Comparison of ENCODE assay signal across 28 mouse cellular contexts in the genomic region with DNA sequence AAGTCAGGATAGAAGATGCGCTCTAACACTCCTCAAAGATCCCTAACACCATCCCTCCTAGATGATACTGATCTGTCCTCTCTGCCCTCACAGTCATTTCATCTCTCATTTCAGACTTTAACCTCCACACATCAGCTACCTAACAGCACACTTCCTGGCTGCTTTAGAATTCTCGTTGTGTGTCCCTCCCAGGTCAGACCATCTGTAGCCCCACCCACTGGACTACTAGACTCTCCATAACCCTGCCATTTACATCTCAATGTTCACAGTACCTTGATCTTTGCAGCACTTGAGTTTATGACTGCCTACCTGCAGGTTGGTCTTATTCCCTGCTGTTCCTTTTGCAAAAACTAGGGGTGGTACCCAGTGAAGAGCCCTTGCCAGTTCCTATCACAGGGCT. TPM values are rescaled to one million over a fixed set of nuclear protein-coding genes. Genes with fewer than 3 reads are reported as not detected.
DNase-seq lines count a peak whose midpoint lies in the region; ATAC-seq and TF ChIP-seq lines count a peak whose summit lies in the region.
"Had no signal": no experiment of that assay in that cellular context is flagged by ENCODE, and none has a peak within 500 bp of the region (broad histone marks: within the 10 kb centered on the region; RNA-seq: fewer than 3 reads in every experiment).

No protein-coding gene starts in this region.

- intact Hi-C loops in heart, postnatal 25 days (cut with DNase I): no loop called here

- no peaks in the 10 kb centered on the region for H3K27me3 ChIP-seq in intestine, embryonic 15.5 days (replicated peaks)
- no peaks in the 10 kb centered on the region for H3K27me3 ChIP-seq in forebrain, embryonic 14.5 days (replicated peaks; ENCODE audit: control insufficient read depth, insufficient read depth, low read length)
- H3K27me3 ChIP-seq in heart, embryonic 11.5 days (ENCODE audit: control insufficient read depth, insufficient read depth, low read length): no peaks in the 10 kb centered on the region
- H3K27me3 ChIP-seq: embryonic facial prominence, embryonic 13.5 days; forebrain, embryonic 12.5 days; hindbrain, embryonic 13.5 days had no signal

- no peak overlapping the region; the same call in 1 of the 2 replicates for H3K27ac ChIP-seq in ES-E14 (ENCODE audit: insufficient read depth, low read depth, low read length, poor library complexity, severe bottlenecking)
- H3K27ac ChIP-seq in intestine, embryonic 15.5 days: no peak overlapping the region
- no peak overlapping the region for H3K27ac ChIP-seq in forebrain, embryonic 14.5 days (ENCODE audit: low read depth, low read length)
- no peak overlapping the region for H3K27ac ChIP-seq in heart, embryonic 11.5 days (ENCODE audit: low read depth, low read length)
- H3K27ac ChIP-seq: embryonic facial prominence, embryonic 10.5 days; embryonic facial prominence, embryonic 13.5 days; forebrain, embryonic 12.5 days; gastrocnemius, adult 2 months; heart, embryonic 13.5 days; hindbrain, embryonic 13.5 days had no signal

- WGBS in intestine, embryonic 15.5 days: 52% methylated on average over 2 of the region's 2 CpGs
- 84% methylated on average over 2 of the region's 2 CpGs for WGBS in forebrain, embryonic 14.5 days
- WGBS in heart, embryonic 11.5 days (ENCODE audit: insufficient replicate concordance): 67% methylated on average over 2 of the region's 2 CpGs

- peak; percentile 59; the same call in 1 of the 2 replicates for ATAC-seq in intestine, embryonic 15.5 days
- no peak for ATAC-seq in forebrain, embryonic 14.5 days
- ATAC-seq in heart, embryonic 11.5 days (replicated peaks; ENCODE audit: insufficient number of reproducible peaks, low FRiP score, low TSS enrichment): no peak
- ATAC-seq: forebrain, embryonic 16.5 days; hindbrain, embryonic 16.5 days; inflammation-experienced regulatory T-cells, adult 6 months had no signal

- H3K9ac ChIP-seq in ES-E14 (ENCODE audit: insufficient read depth, low read depth, low read length, poor library complexity, severe bottlenecking): no peak overlapping the region
- H3K9ac ChIP-seq in intestine, embryonic 15.5 days: no peak overlapping the region
- H3K9ac ChIP-seq in forebrain, embryonic 14.5 days (ENCODE audit: low read length): no peak overlapping the region
- H3K9ac ChIP-seq in heart, embryonic 11.5 days (ENCODE audit: low read depth, low read length): no peak overlapping the region
- H3K9ac ChIP-seq: embryonic facial prominence, embryonic 13.5 days; forebrain, embryonic 12.5 days; heart, embryonic 13.5 days; hindbrain, embryonic 13.5 days had no signal

- no peaks in the 10 kb centered on the region for H3K36me3 ChIP-seq in ES-E14 (ENCODE audit: control insufficient read depth, insufficient read depth, low read length, poor library complexity, severe bottlenecking)
- no peaks in the 10 kb centered on the region for H3K36me3 ChIP-seq in intestine, embryonic 15.5 days
- no peaks in the 10 kb centered on the region; the same call in 1 of the 2 replicates for H3K36me3 ChIP-seq in forebrain, embryonic 14.5 days (ENCODE audit: control insufficient read depth, insufficient read depth, low read length)
- H3K36me3 ChIP-seq in heart, embryonic 11.5 days (ENCODE audit: control insufficient read depth, insufficient read depth, low read length): no peaks in the 10 kb centered on the region
- H3K36me3 ChIP-seq: embryonic facial prominence, embryonic 10.5 days; forebrain, embryonic 12.5 days; heart, embryonic 13.5 days had no signal

- in situ Hi-C loops in ES-E14 (cut with MboI; ENCODE audit: low sequenced_read_pairs in 2 of 2, unreplicated experiment in 2 of 2): no loop called here

- no peaks in the 10 kb centered on the region for H3K9me3 ChIP-seq in ES-E14 (ENCODE audit: control insufficient read depth, insufficient read depth, low read depth, low read length)
- H3K9me3 ChIP-seq in intestine, embryonic 15.5 days: no peaks in the 10 kb centered on the region
- H3K9me3 ChIP-seq in forebrain, embryonic 14.5 days (replicated peaks; ENCODE audit: control insufficient read depth, low read length): no peaks in the 10 kb centered on the region
- no peaks in the 10 kb centered on the region for H3K9me3 ChIP-seq in heart, embryonic 11.5 days (replicated peaks; ENCODE audit: control insufficient read depth, low read length)
- H3K9me3 ChIP-seq: embryonic facial prominence, embryonic 10.5 days; embryonic facial prominence, embryonic 13.5 days; forebrain, embryonic 12.5 days; heart, embryonic 13.5 days; hindbrain, embryonic 13.5 days had no signal

- H3K4me2 ChIP-seq in intestine, embryonic 15.5 days (replicated peaks): no peak overlapping the region
- H3K4me2 ChIP-seq in forebrain, embryonic 14.5 days (ENCODE audit: low read length): no peak overlapping the region
- no peak overlapping the region for H3K4me2 ChIP-seq in heart, embryonic 11.5 days
- H3K4me2 ChIP-seq: embryonic facial prominence, embryonic 13.5 days; forebrain, embryonic 12.5 days; heart, embryonic 13.5 days; hindbrain, embryonic 13.5 days had no signal

- no peak overlapping the region for H3K4me3 ChIP-seq in ES-E14 (ENCODE audit: insufficient read depth in 1 of 2, low read depth in 1 of 2, low read length in 2 of 2, poor library complexity in 1 of 2, severe bottlenecking in 1 of 2)
- no peak overlapping the region for H3K4me3 ChIP-seq in intestine, embryonic 15.5 days (replicated peaks)
- H3K4me3 ChIP-seq in forebrain, embryonic 14.5 days (ENCODE audit: low read depth, low read length): no peak overlapping the region
- no peak overlapping the region for H3K4me3 ChIP-seq in heart, embryonic 11.5 days (ENCODE audit: low read depth, low read length)
- H3K4me3 ChIP-seq: embryonic facial prominence, embryonic 10.5 days; embryonic facial prominence, embryonic 13.5 days; erythroblast, embryonic 14.5 days; forebrain, embryonic 12.5 days; gastrocnemius, adult 2 months; heart, embryonic 13.5 days; hindbrain, embryonic 13.5 days had no signal

- peaks cover 0 to 10% of the 10 kb centered on the region in 2 experiments; a peak in 1 of 4 replicates for H3K4me1 ChIP-seq in ES-E14 (ENCODE audit: control insufficient read depth in 2 of 2, insufficient read depth in 2 of 2, low read length in 2 of 2, poor library complexity in 1 of 2)
- no peaks in the 10 kb centered on the region for H3K4me1 ChIP-seq in intestine, embryonic 15.5 days (replicated peaks)
- no peaks in the 10 kb centered on the region for H3K4me1 ChIP-seq in forebrain, embryonic 14.5 days (ENCODE audit: control insufficient read depth, insufficient read depth, low read length)
- no peaks in the 10 kb centered on the region for H3K4me1 ChIP-seq in heart, embryonic 11.5 days (ENCODE audit: control insufficient read depth, insufficient read depth, low read length)
- H3K4me1 ChIP-seq: embryonic facial prominence, embryonic 10.5 days; heart, embryonic 13.5 days had no signal

- peak; percentile 51 for DNase-seq in heart, adult 11 months
- DNase-seq in heart, postnatal 25 days (ENCODE audit: low spot score): no peak
- peak; percentile 83 for DNase-seq in ES-E14 (ENCODE audit: low read depth, low spot score)
- no peak for DNase-seq in forebrain, embryonic 14.5 days (ENCODE audit: low spot score)
- DNase-seq in neural tube, embryonic 10.5 days (ENCODE audit: extremely low spot score, low spot score): no peak
- DNase-seq: adrenal gland, adult 2 months; adrenal gland, postnatal 14 days; cerebellum, adult 11 months; cerebellum, adult 2 months; cerebellum, postnatal 10 days; cerebellum, postnatal 36 days; embryo, embryonic 11 days; gastrocnemius, adult 2 months; gastrocnemius, postnatal 14 days; heart, adult 18-20 months; heart, postnatal 14 days; kidney, adult 18-20 months had no signal

TF ChIP-seq in ES-E14, 5 proteins besides CTCF, POLR2A, EP300 and RAD21:
- TF ChIP-seq HCFC1 (IDR thresholded peaks at IDR 0.05; ENCODE audit: borderline replicate concordance, insufficient read depth, low read length) (no peak), ZNF384 (IDR thresholded peaks at IDR 0.05; ENCODE audit: low read depth, low read length) (no peak), ZC3H11A (IDR thresholded peaks at IDR 0.05; ENCODE audit: borderline replicate concordance, low read depth, low read length) (no peak), MAFK (IDR thresholded peaks at IDR 0.05; ENCODE audit: insufficient read depth, low read depth, low read length) (no peak), CHD2 (IDR thresholded peaks at IDR 0.05; ENCODE audit: low read depth, low read length) (no peak; the same call in 1 of the 2 replicates)

RNA-seq across cellular contexts. Expression of gene Lonrf2, which starts 12.7 kb away (rescaled TPM):
- total RNA-seq in heart, postnatal 25 days (2021): 1 to 10 TPM; 3.4 to 4.2 TPM
- 0.69 and 1.5 TPM in 2 replicates for total RNA-seq in ES-E14 (2012; rRNA removed)
- 1.1 and 1.2 TPM in 2 replicates for polyA plus RNA-seq in intestine, embryonic 15.5 days (2015; fragmentation: Nextera tagmentation; extraction: Ambion mirVana)
- 10.5 and 11.1 TPM in 2 replicates for polyA plus RNA-seq in forebrain, embryonic 14.5 days (2014; fragmentation: Nextera tagmentation; extraction: Ambion mirVana)
- 0.84 and 0.93 TPM in 2 replicates for polyA plus RNA-seq in heart, embryonic 11.5 days (2014; fragmentation: Nextera tagmentation; extraction: Ambion mirVana)
- polyA plus RNA-seq: erythroblast, embryonic 14.5 days; inflammation-experienced regulatory T-cells, adult 6 months had no signal

Comparison
In these comparisons a context has a peak if more than half of its experiments do, and no peak if none do; other contexts are left out.
1. DNase-seq: peak in heart, adult 11 months (single experiment) and ES-E14 (single experiment); none in heart, postnatal 25 days (single experiment), forebrain, embryonic 14.5 days (single experiment) and neural tube, embryonic 10.5 days (single experiment).